Mouse (Mus musculus): Measurements from ENCODE around the gene Scly. TPM values are rescaled to one million over a fixed set of nuclear protein-coding genes. Genes with fewer than 3 reads are reported as not detected.

Gene Scly
- total and polyA plus RNA-seq, 3 experiments: 23.1 to 48.8 TPM; not detected in 1

GRCm38 (mm10) chr1:91272260-91272659 lies 25.9 kb upstream of the Scly start:
- Histone ChIP-seq H3K9me3 (replicated peaks; ENCODE audit: insufficient read depth, low read length) (no peaks in the 10 kb centered on the region), H3K36me3 (ENCODE audit: control insufficient read depth in 1 of 2, insufficient read depth in 2 of 2, low read length in 2 of 2) (peaks cover 12 to 21% of the 10 kb centered on the region in 2 experiments)

GRCm38 (mm10) chr1:91276581-91276980 lies 21.6 kb upstream of the Scly start:
- Histone ChIP-seq H3K27ac (ENCODE audit: control insufficient read depth, low read depth, low read length) (no peak overlapping the region), H3K27me3 (ENCODE audit: control insufficient read depth in 1 of 2, insufficient read depth in 2 of 2, low read length in 2 of 2) (no peaks in the 10 kb centered on the region), H3K4me1 (ENCODE audit: control insufficient read depth in 1 of 2, insufficient read depth in 2 of 2, low read length in 2 of 2) (peaks cover 11 to 21% of the 10 kb centered on the region in 2 experiments; a peak in 3 of 4 replicates), H3K36me3 (ENCODE audit: control insufficient read depth in 1 of 2, insufficient read depth in 2 of 2, low read length in 2 of 2) (peaks cover 16 to 23% of the 10 kb centered on the region in 2 experiments), H3K4me3 (ENCODE audit: control insufficient read depth in 1 of 2, insufficient read depth in 1 of 2, low read depth in 2 of 2, low read length in 2 of 2) (no peak overlapping the region), H3K9ac (ENCODE audit: control insufficient read depth, low read depth, low read length, poor library complexity, severe bottlenecking) (no peak overlapping the region), H3K79me2 (ENCODE audit: control insufficient read depth, insufficient read depth, low read length, poor library complexity) (0 out of 2 replicates have a peak, but pooled peaks cover under 1% of the 10 kb centered on the region), H3K9me3 (replicated peaks; ENCODE audit: insufficient read depth, low read length) (no peaks in the 10 kb centered on the region)
- no peak for DNase-seq (ENCODE audit: low read depth, low spot score)
- TF ChIP-seq RCOR1 (IDR thresholded peaks at IDR 0.05; ENCODE audit: low read depth, low read length) (no peak), SIN3A (IDR thresholded peaks at IDR 0.05; ENCODE audit: low read length) (no peak), UBTF (IDR thresholded peaks at IDR 0.05; ENCODE audit: borderline replicate concordance, insufficient read depth, low read depth, low read length) (no peak), E2F4 (IDR thresholded peaks at IDR 0.05; ENCODE audit: borderline replicate concordance, low read depth, low read length) (no peak), ZMIZ1 (IDR thresholded peaks at IDR 0.05; ENCODE audit: low read depth, low read length) (no peak), MYB (IDR thresholded peaks at IDR 0.05; ENCODE audit: low read depth, low read length) (no peak), GABPA (IDR thresholded peaks at IDR 0.05; ENCODE audit: low read depth, low read length) (no peak), NELFE (IDR thresholded peaks at IDR 0.05; ENCODE audit: low read depth, low read length) (no peak), MAFK (IDR thresholded peaks at IDR 0.05; ENCODE audit: borderline replicate concordance, low read depth, low read length) (no peak), POLR2A (IDR thresholded peaks at IDR 0.05; ENCODE audit: control insufficient read depth in 1 of 2, insufficient read depth in 1 of 2, low read depth in 1 of 2, low read length in 2 of 2, poor library complexity in 1 of 2) (no peak), ZC3H11A (IDR thresholded peaks at IDR 0.05; ENCODE audit: low read depth, low read length) (no peak), POLR2AphosphoS2 (IDR thresholded peaks at IDR 0.05; ENCODE audit: low read length) (no peak), CHD2 (IDR thresholded peaks at IDR 0.05; ENCODE audit: low read length) (no peak), USF2 (IDR thresholded peaks at IDR 0.05; ENCODE audit: borderline replicate concordance in 1 of 2, insufficient read depth in 1 of 2, low read depth in 1 of 2, low read length in 2 of 2) (no peak), GATA1 (IDR thresholded peaks at IDR 0.05; ENCODE audit: low read depth, low read length) (no peak)

More at GRCm38 (mm10) chr1:91272260-91272659, 25.9 kb upstream of the Scly start:
- TF ChIP-seq HCFC1 (IDR thresholded peaks at IDR 0.05; ENCODE audit: low read depth, low read length): no peak
- no peak for TF ChIP-seq TAL1 (IDR thresholded peaks at IDR 0.05; ENCODE audit: low read length)
- TF ChIP-seq MXI1 (IDR thresholded peaks at IDR 0.05; ENCODE audit: low read depth, low read length): no peak
- no peak for TF ChIP-seq CHD1 (IDR thresholded peaks at IDR 0.05; ENCODE audit: low read depth, low read length)
- TF ChIP-seq ELF1 (IDR thresholded peaks at IDR 0.05; ENCODE audit: low read depth, low read length): no peak
- no peak for TF ChIP-seq ZNF384 (IDR thresholded peaks at IDR 0.05; ENCODE audit: low read depth, low read length)
- TF ChIP-seq NRF1 (IDR thresholded peaks at IDR 0.05; ENCODE audit: insufficient read depth, low read depth, low read length, poor library complexity, severe bottlenecking): no peak
- no peak for TF ChIP-seq MEF2A (IDR thresholded peaks at IDR 0.05; ENCODE audit: extremely low read depth, insufficient replicate concordance, low read depth, low read length, poor library complexity, severe bottlenecking)
- TF ChIP-seq GABPA (IDR thresholded peaks at IDR 0.05; ENCODE audit: low read depth, low read length): no peak
- TF ChIP-seq TCF12 (IDR thresholded peaks at IDR 0.05; ENCODE audit: low read depth, low read length): no peak
- TF ChIP-seq MYC (IDR thresholded peaks at IDR 0.05; ENCODE audit: low read depth, low read length): no peak
- Histone ChIP-seq H3K27ac (ENCODE audit: control insufficient read depth, low read depth, low read length) (no peak overlapping the region), H3K4me1 (ENCODE audit: control insufficient read depth in 1 of 2, insufficient read depth in 2 of 2, low read length in 2 of 2) (peaks cover 11 to 16% of the 10 kb centered on the region in 2 experiments; a peak in 3 of 4 replicates), H3K4me3 (ENCODE audit: control insufficient read depth in 1 of 2, insufficient read depth in 1 of 2, low read depth in 2 of 2, low read length in 2 of 2) (no peak overlapping the region), H3K79me2 (ENCODE audit: control insufficient read depth, insufficient read depth, low read length, poor library complexity) (0 out of 2 replicates have a peak, but pooled peaks cover 2% of the 10 kb centered on the region), H3K27me3 (ENCODE audit: control insufficient read depth in 1 of 2, insufficient read depth in 2 of 2, low read length in 2 of 2) (no peaks in the 10 kb centered on the region), H3K9ac (ENCODE audit: control insufficient read depth, low read depth, low read length, poor library complexity, severe bottlenecking) (no peak overlapping the region)
- DNase-seq (ENCODE audit: low read depth, low spot score): no peak

Measured in MEL (cell line).